9 mouse cellular contexts compared by ENCODE assay signal in genomic region chr8:119466105-119466504, GRCm38 (mm10). TPM values are rescaled to one million over a fixed set of nuclear protein-coding genes. Genes with fewer than 3 reads are reported as not detected.
DNase-seq lines count a peak whose midpoint lies in the region; ATAC-seq and TF ChIP-seq lines count a peak whose summit lies in the region.
"Had no signal": no experiment of that assay in that cellular context is flagged by ENCODE, and none has a peak within 500 bp of the region (broad histone marks: within the 10 kb centered on the region; RNA-seq: fewer than 3 reads in every experiment).

No protein-coding gene starts in this region.

- intact Hi-C loops in gastrocnemius, adult 2 months (cut with DNase I), result no loop called here

- DNase-seq in kidney, adult 8-10 months, result no peak
- peak; percentile 61 for DNase-seq in embryo, embryonic 10.5 days (ENCODE audit: low spot score)
- peak; percentile 36 for DNase-seq in hindbrain, embryonic 11.5 days (ENCODE audit: low spot score)
- DNase-seq in right cerebral cortex, postnatal 14 days, result peak; percentile 68
- no peak for DNase-seq in Muller cell, postnatal 12 days (ENCODE audit: inconsistent ontology term)
- DNase-seq in gastrocnemius, adult 2 months, result no peak

- ATAC-seq in kidney, embryonic 16.5 days (ENCODE audit: low FRiP score, low TSS enrichment), result peak; percentile 74
- peak; percentile 29 for ATAC-seq in hindbrain, embryonic 11.5 days (ENCODE audit: low FRiP score)
- ATAC-seq in limb, embryonic 12.5 days (ENCODE audit: insufficient number of reproducible peaks, insufficient read depth, low FRiP score, low TSS enrichment, low read depth), result no peak
- ATAC-seq: Patski had no signal

- H3K27me3 ChIP-seq in kidney, embryonic 16.5 days (ENCODE audit: insufficient read depth, low read length), result 0 out of 2 replicates have a peak, but pooled peaks cover 6% of the 10 kb centered on the region
- H3K27me3 ChIP-seq in hindbrain, embryonic 11.5 days (ENCODE audit: control insufficient read depth, insufficient read depth, low read length), result peaks cover 12% of the 10 kb centered on the region; the same call in 1 of the 2 replicates
- peaks cover 42% of the 10 kb centered on the region for H3K27me3 ChIP-seq in limb, embryonic 12.5 days

- H3K4me1 ChIP-seq in kidney, embryonic 16.5 days (ENCODE audit: insufficient read depth, low read length), result peaks cover 29% of the 10 kb centered on the region
- peaks cover 14% of the 10 kb centered on the region for H3K4me1 ChIP-seq in hindbrain, embryonic 11.5 days (replicated peaks; ENCODE audit: control insufficient read depth, insufficient read depth, low read length)
- peaks cover 16% of the 10 kb centered on the region for H3K4me1 ChIP-seq in limb, embryonic 12.5 days (replicated peaks)

- H3K4me2 ChIP-seq in kidney, embryonic 16.5 days (replicated peaks; ENCODE audit: low read depth, low read length), result peak overlapping the region; percentile 49
- peak overlapping the region; percentile 11; the same call in 1 of the 2 replicates for H3K4me2 ChIP-seq in hindbrain, embryonic 11.5 days (replicated peaks; ENCODE audit: low read depth, low read length)
- peak overlapping the region; percentile 52 for H3K4me2 ChIP-seq in limb, embryonic 12.5 days

- H3K36me3 ChIP-seq in kidney, embryonic 16.5 days (ENCODE audit: insufficient read depth, low read length), result no peaks in the 10 kb centered on the region
- H3K36me3 ChIP-seq in hindbrain, embryonic 11.5 days (ENCODE audit: control insufficient read depth, insufficient read depth, low read length), result no peaks in the 10 kb centered on the region
- no peaks in the 10 kb centered on the region for H3K36me3 ChIP-seq in limb, embryonic 12.5 days

- peak overlapping the region; percentile 21 for H3K4me3 ChIP-seq in kidney, embryonic 16.5 days (ENCODE audit: low read length)
- H3K4me3 ChIP-seq in hindbrain, embryonic 11.5 days (ENCODE audit: low read depth, low read length), result no peak overlapping the region
- peak overlapping the region; percentile 13; the same call in 1 of the 2 replicates for H3K4me3 ChIP-seq in limb, embryonic 12.5 days (replicated peaks)
- H3K4me3 ChIP-seq in gastrocnemius, adult 2 months, result no peak overlapping the region

- H3K9ac ChIP-seq in kidney, embryonic 16.5 days (replicated peaks; ENCODE audit: low read length), result no peak overlapping the region
- H3K9ac ChIP-seq in hindbrain, embryonic 11.5 days (ENCODE audit: low read depth, low read length), result no peak overlapping the region
- H3K9ac ChIP-seq in limb, embryonic 12.5 days (replicated peaks), result no peak overlapping the region

- no peak overlapping the region for H3K27ac ChIP-seq in kidney, embryonic 16.5 days (ENCODE audit: low read length)
- H3K27ac ChIP-seq in hindbrain, embryonic 11.5 days (ENCODE audit: low read depth, low read length), result 0 out of 2 replicates have a peak overlapping the region, but pooled peaks have one; percentile 42
- H3K27ac ChIP-seq in limb, embryonic 12.5 days, result no peak overlapping the region
- H3K27ac ChIP-seq in gastrocnemius, adult 2 months, result no peak overlapping the region

- no peaks in the 10 kb centered on the region for H3K9me3 ChIP-seq in kidney, embryonic 16.5 days (ENCODE audit: low read length)
- H3K9me3 ChIP-seq in hindbrain, embryonic 11.5 days (ENCODE audit: control insufficient read depth, low read length), result no peaks in the 10 kb centered on the region
- no peaks in the 10 kb centered on the region for H3K9me3 ChIP-seq in limb, embryonic 12.5 days

- TF ChIP-seq CTCF in gastrocnemius, adult 2 months (IDR thresholded peaks at IDR 0.05), result no peak

- whole genome bisulfite sequencing in kidney, embryonic 16.5 days, result 3% methylated on average over 18 of the region's 18 CpGs
- WGBS in hindbrain, embryonic 11.5 days, result 4% methylated on average over 18 of the region's 18 CpGs
- WGBS in limb, embryonic 12.5 days, result 1% methylated on average over 18 of the region's 18 CpGs

RNA-seq across cellular contexts. Expression of gene Necab2, which starts 19.6 kb away (rescaled TPM):
- 2.3 and 2.5 TPM in 2 replicates for polyA plus RNA-seq in kidney, embryonic 16.5 days (2015; fragmentation: Nextera tagmentation; extraction: Ambion mirVana)
- 14.5 and 17.2 TPM in 2 replicates for polyA plus RNA-seq in hindbrain, embryonic 11.5 days (2014; fragmentation: Nextera tagmentation; extraction: Ambion mirVana)
- 4.4 and 5.1 TPM in 2 replicates for polyA plus RNA-seq in limb, embryonic 12.5 days (2016; fragmentation: Nextera tagmentation; extraction: Ambion mirVana)
- total RNA-seq in gastrocnemius, adult 2 months (2021), result not detected

RNA-seq across cellular contexts. Expression of gene Osgin1, which starts 32.2 kb away (rescaled TPM):
- polyA plus RNA-seq in kidney, embryonic 16.5 days (2015; fragmentation: Nextera tagmentation; extraction: Ambion mirVana), result 3.2 and 3.6 TPM in 2 replicates
- polyA plus RNA-seq in hindbrain, embryonic 11.5 days (2014; fragmentation: Nextera tagmentation; extraction: Ambion mirVana), result 0.23 TPM in 1 of 2 replicates, not detected in the other
- polyA plus RNA-seq in limb, embryonic 12.5 days (2016; fragmentation: Nextera tagmentation; extraction: Ambion mirVana), result 0.40 and 0.58 TPM in 2 replicates
- total RNA-seq in gastrocnemius, adult 2 months (2021), result 10 to 100 TPM in 1 of 2 experiments, 1 to 10 TPM in 1; 9.3 to 19.7 TPM

RNA-seq across cellular contexts. Expression of gene Slc38a8, which starts 35.4 kb away (rescaled TPM):
- polyA plus RNA-seq in kidney, embryonic 16.5 days (2015; fragmentation: Nextera tagmentation; extraction: Ambion mirVana), result 0.13 TPM in 1 of 2 replicates, not detected in the other
- polyA plus RNA-seq in hindbrain, embryonic 11.5 days (2014; fragmentation: Nextera tagmentation; extraction: Ambion mirVana), result 0.11 TPM in 1 of 2 replicates, not detected in the other
- polyA plus RNA-seq in limb, embryonic 12.5 days (2016; fragmentation: Nextera tagmentation; extraction: Ambion mirVana), result 0.10 TPM in 1 of 2 replicates, not detected in the other
- total RNA-seq in gastrocnemius, adult 2 months (2021), result not detected
- polyA plus RNA-seq: Patski had no signal

Comparison
In these comparisons a context has a peak if more than half of its experiments do, and no peak if none do; other contexts are left out.
1. H3K4me3 ChIP-seq: peak in kidney, embryonic 16.5 days (single experiment) and limb, embryonic 12.5 days (single experiment); none in hindbrain, embryonic 11.5 days (single experiment) and gastrocnemius, adult 2 months (single experiment).
2. DNase-seq: peak in embryo, embryonic 10.5 days (single experiment), hindbrain, embryonic 11.5 days (single experiment) and right cerebral cortex, postnatal 14 days (single experiment); none in kidney, adult 8-10 months (0 of 2), Muller cell, postnatal 12 days (single experiment) and gastrocnemius, adult 2 months (single experiment).
3. Peak in every context shown above with its lines, with median percentiles within 50 percentile points of each other: H3K4me2 ChIP-seq.